Mouse (Mus musculus): ENCODE results near the gene Eno1.
A peak's percentile ranks its signal among the peaks of the same experiment; 100 is the strongest.

DNA sequence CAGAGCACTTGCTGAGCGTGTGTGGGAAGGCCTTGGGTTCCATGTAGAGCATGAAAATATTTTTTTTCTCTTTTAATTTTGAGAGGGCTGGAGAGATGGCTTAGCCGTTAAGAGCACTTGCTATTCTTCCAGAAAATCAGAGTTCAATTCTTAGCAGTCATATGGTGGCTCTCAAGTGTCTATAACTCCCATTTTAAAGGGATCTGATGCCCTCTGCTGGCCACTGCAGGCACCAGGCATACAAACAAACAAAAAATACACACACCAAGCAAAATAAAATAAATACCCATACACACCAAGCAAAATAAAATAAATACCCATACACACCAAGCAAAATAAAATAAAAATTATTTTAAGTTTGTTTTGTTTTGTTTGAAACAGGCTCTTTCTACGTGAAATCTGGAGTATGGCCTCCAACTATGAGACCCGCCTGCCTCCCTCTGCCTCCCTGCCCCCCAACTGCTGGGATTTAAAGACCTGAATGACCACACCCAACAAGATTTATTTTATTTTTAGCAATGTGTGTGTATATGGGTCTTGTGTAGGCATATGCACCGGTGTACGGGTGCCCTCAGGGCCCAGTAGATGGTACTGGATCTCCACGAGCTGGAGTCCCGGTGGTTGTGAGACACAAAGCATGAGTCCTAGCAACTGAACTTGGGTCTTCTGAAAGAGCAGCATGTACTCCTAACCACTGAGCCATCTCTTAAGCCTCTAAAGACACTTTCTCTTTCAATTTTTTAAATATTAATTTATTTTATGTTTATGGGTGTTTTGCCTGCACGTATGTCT is 16.8 kb upstream of the Eno1 start:
- TF ChIP-seq CTCF (IDR thresholded peaks at IDR 0.05; ENCODE audit: control insufficient read depth, insufficient read depth, low read length) (peak; percentile 63), POLR2A (IDR thresholded peaks at IDR 0.05; ENCODE audit: borderline replicate concordance, control insufficient read depth, low read depth, low read length) (no peak)

Measured in bone marrow, adult 2 months (tissue).